Mouse (Mus musculus): ENCODE results near the gene Hras. TPM values are rescaled to one million over a fixed set of nuclear protein-coding genes. Genes with fewer than 3 reads are reported as not detected.
A peak's percentile ranks its signal among the peaks of the same experiment; 100 is the strongest.

Hras gene
- polyA plus RNA-seq, 1 experiment from 2014 or later = 46.2 TPM

GRCm38 (mm10) chr7:141176173-141176572, 17.6 kb downstream of the Hras start:
- no peak for ATAC-seq
- WGBS (ENCODE audit: insufficient replicate concordance) = under 1% methylated on average over 8 of the region's 8 CpGs
- Histone ChIP-seq H3K36me3 (replicated peaks; ENCODE audit: insufficient read depth, low read length) (no peaks in the 10 kb centered on the region), H3K4me3 (ENCODE audit: low read depth, low read length) (no peak overlapping the region), H3K27ac (ENCODE audit: low read depth) (no peak overlapping the region), H3K9me3 (ENCODE audit: low read length) (no peaks in the 10 kb centered on the region), H3K9ac (replicated peaks) (no peak overlapping the region), H3K4me2 (ENCODE audit: low read depth, low read length) (no peak overlapping the region), H3K4me1 (ENCODE audit: insufficient read depth) (peaks cover 14% of the 10 kb centered on the region), H3K27me3 (ENCODE audit: insufficient read depth, low read length) (0 out of 2 replicates have a peak, but pooled peaks cover 2% of the 10 kb centered on the region)
- TF ChIP-seq CTCF (IDR thresholded peaks at IDR 0.05; ENCODE audit: low read depth) (peak; percentile 98), EP300 (IDR thresholded peaks at IDR 0.05; ENCODE audit: low read depth) (no peak)
- peak; percentile 91 for DNase-seq

GRCm38 (mm10) chr7:141175068-141175467, 18.7 kb downstream of the Hras start:
- Histone ChIP-seq H3K27me3 (ENCODE audit: insufficient read depth, low read length) (0 out of 2 replicates have a peak, but pooled peaks cover 2% of the 10 kb centered on the region), H3K4me3 (ENCODE audit: low read depth, low read length) (no peak overlapping the region), H3K9ac (replicated peaks) (no peak overlapping the region), H3K4me2 (ENCODE audit: low read depth, low read length) (no peak overlapping the region), H3K4me1 (ENCODE audit: insufficient read depth) (peaks cover 23% of the 10 kb centered on the region), H3K27ac (ENCODE audit: low read depth) (no peak overlapping the region), H3K9me3 (ENCODE audit: low read length) (no peaks in the 10 kb centered on the region), H3K36me3 (replicated peaks; ENCODE audit: insufficient read depth, low read length) (no peaks in the 10 kb centered on the region)
- TF ChIP-seq EP300 (IDR thresholded peaks at IDR 0.05; ENCODE audit: low read depth) (no peak), CTCF (IDR thresholded peaks at IDR 0.05; ENCODE audit: low read depth) (0 out of 2 replicates have a peak, but pooled peaks have one; percentile 15)
- ATAC-seq (no peak), DNase-seq (no peak)
- 76% methylated on average over 4 of the region's 4 CpGs for WGBS (ENCODE audit: insufficient replicate concordance)

- Histone ChIP-seq H3K9ac (replicated peaks) (peak overlapping the region; percentile 75; the same call in 1 of the 2 replicates), H3K4me3 (ENCODE audit: low read depth, low read length) (peak overlapping the region; percentile 68; the same call in 1 of the 2 replicates), H3K36me3 (replicated peaks; ENCODE audit: insufficient read depth, low read length) (no peaks in the 10 kb centered on the region), H3K27me3 (ENCODE audit: insufficient read depth, low read length) (0 out of 2 replicates have a peak, but pooled peaks cover 2% of the 10 kb centered on the region), H3K4me1 (ENCODE audit: insufficient read depth) (peaks cover 39% of the 10 kb centered on the region), H3K9me3 (ENCODE audit: low read length) (no peaks in the 10 kb centered on the region), H3K27ac (ENCODE audit: low read depth) (peak overlapping the region; percentile 94), H3K4me2 (ENCODE audit: low read depth, low read length) (peak overlapping the region; percentile 94)
- 74% methylated on average over 5 of the region's 5 CpGs for WGBS (ENCODE audit: insufficient replicate concordance)
- DNase-seq (no peak), ATAC-seq (no peak)
- TF ChIP-seq CTCF (IDR thresholded peaks at IDR 0.05; ENCODE audit: low read depth) (no peak), EP300 (IDR thresholded peaks at IDR 0.05; ENCODE audit: low read depth) (no peak)
Measured at GRCm38 (mm10) chr7:141173323-141173850, 20.4 kb downstream of the Hras start.

GRCm38 (mm10) chr7:141172116-141173006, 21.4 kb downstream of the Hras start, which contains the start of gene Rnh1:
Rnh1 (minus strand) TSS chr7:141172857.
- no peaks in the 10 kb centered on the region for H3K9me3 ChIP-seq (ENCODE audit: low read length)
- WGBS (ENCODE audit: insufficient replicate concordance) = 1% methylated on average over 55 of the region's 55 CpGs
- 0 out of 2 replicates have a peak, but pooled peaks have one; percentile 40 for TF ChIP-seq EP300 (IDR thresholded peaks at IDR 0.05; ENCODE audit: low read depth)
- TF ChIP-seq CTCF (IDR thresholded peaks at IDR 0.05; ENCODE audit: low read depth) = no peak
- peak within 1 kb of the TSS; percentile 94 for H3K4me2 ChIP-seq (ENCODE audit: low read depth, low read length)
- peak within 1 kb of the TSS; percentile 75 for H3K9ac ChIP-seq (replicated peaks)
- H3K27me3 ChIP-seq (ENCODE audit: insufficient read depth, low read length) = no peaks in the 10 kb centered on the region
- peaks cover 49% of the 10 kb centered on the region for H3K4me1 ChIP-seq (ENCODE audit: insufficient read depth)
- no peaks in the 10 kb centered on the region for H3K36me3 ChIP-seq (replicated peaks; ENCODE audit: insufficient read depth, low read length)
- H3K27ac ChIP-seq (ENCODE audit: low read depth) = peak within 1 kb of the TSS; percentile 94
- DNase-seq = peak; percentile 93
- H3K4me3 ChIP-seq (ENCODE audit: low read depth, low read length) = peak within 1 kb of the TSS; percentile 68
- peak; percentile 91 for ATAC-seq

GRCm38 (mm10) chr7:141169866-141170265, 23.9 kb downstream of the Hras start:
- Histone ChIP-seq H3K4me1 (ENCODE audit: insufficient read depth) (peaks cover 52% of the 10 kb centered on the region), H3K27me3 (ENCODE audit: insufficient read depth, low read length) (no peaks in the 10 kb centered on the region), H3K36me3 (replicated peaks; ENCODE audit: insufficient read depth, low read length) (peaks cover 11% of the 10 kb centered on the region; the same call in 1 of the 2 replicates), H3K4me2 (ENCODE audit: low read depth, low read length) (no peak overlapping the region), H3K27ac (ENCODE audit: low read depth) (peak overlapping the region; percentile 35; the same call in 1 of the 2 replicates), H3K4me3 (ENCODE audit: low read depth, low read length) (no peak overlapping the region), H3K9me3 (ENCODE audit: low read length) (no peaks in the 10 kb centered on the region), H3K9ac (replicated peaks) (no peak overlapping the region)
- no peak for DNase-seq
- TF ChIP-seq CTCF (IDR thresholded peaks at IDR 0.05; ENCODE audit: low read depth) = no peak
- no peak for TF ChIP-seq EP300 (IDR thresholded peaks at IDR 0.05; ENCODE audit: low read depth)
- ATAC-seq = no peak

GRCm38 (mm10) chr7:141169300-141169699, 24.5 kb downstream of the Hras start:
- Histone ChIP-seq H3K27ac (ENCODE audit: low read depth) (peak overlapping the region; percentile 86; the same call in 1 of the 2 replicates), H3K4me2 (ENCODE audit: low read depth, low read length) (peak overlapping the region; percentile 95), H3K4me3 (ENCODE audit: low read depth, low read length) (no peak overlapping the region), H3K9me3 (ENCODE audit: low read length) (no peaks in the 10 kb centered on the region), H3K9ac (replicated peaks) (peak overlapping the region; percentile 77; the same call in 1 of the 2 replicates), H3K4me1 (ENCODE audit: insufficient read depth) (peaks cover 52% of the 10 kb centered on the region), H3K27me3 (ENCODE audit: insufficient read depth, low read length) (no peaks in the 10 kb centered on the region), H3K36me3 (replicated peaks; ENCODE audit: insufficient read depth, low read length) (peaks cover 11% of the 10 kb centered on the region)
- 85% methylated on average over 1 of the region's 1 CpGs for WGBS (ENCODE audit: insufficient replicate concordance)
- TF ChIP-seq EP300 (IDR thresholded peaks at IDR 0.05; ENCODE audit: low read depth) (no peak), CTCF (IDR thresholded peaks at IDR 0.05; ENCODE audit: low read depth) (no peak)
- ATAC-seq = no peak
- no peak for DNase-seq

Measured in liver, postnatal 0 days (tissue).